Mouse (Mus musculus) kidney, adult 2 months (tissue): ENCODE data around the gene Klhl12. TPM values are rescaled to one million over a fixed set of nuclear protein-coding genes. Genes with fewer than 3 reads are reported as not detected.
A peak's percentile ranks its signal among the peaks of the same experiment; 100 is the strongest.

Source experiments
- DNase-seq: peaks from one replicate; pipeline ENCODE4 v3.0.0; 2021
- H3K27ac ChIP-seq: fragments of 200-500 bp; 2 replicates; pipeline ENCODE4 v1.5.1; 2012; ENCODE audit warnings: low read depth, low read length, control low read depth, inconsistent platforms; ENCODE audit not compliant: insufficient read depth
- H3K27me3 ChIP-seq: fragments of 200-500 bp; replicated peaks from 2 replicates; pipeline ENCODE4 v1.6.1; 2012; ENCODE audit warnings: mild to moderate bottlenecking, moderate library complexity, low read length, inconsistent platforms; ENCODE audit not compliant: control insufficient read depth, insufficient read depth
- H3K36me3 ChIP-seq: fragments of 200-500 bp; 2 replicates; pipeline ENCODE4 v1.6.1; 2012; ENCODE audit warnings: mild to moderate bottlenecking, moderate library complexity, low read length, inconsistent platforms; ENCODE audit not compliant: control insufficient read depth, insufficient read depth
- H3K4me1 ChIP-seq: fragments of 200-500 bp; 2 replicates; pipeline ENCODE4 v1.6.1; 2011; ENCODE audit warnings: low read length; ENCODE audit not compliant: control insufficient read depth, insufficient read depth
- H3K4me3 ChIP-seq: fragments of 200-500 bp; 2 replicates; pipeline ENCODE4 v1.5.1; 2011; ENCODE audit warnings: mild to moderate bottlenecking, low read depth, low read length, control low read depth; ENCODE audit not compliant: insufficient read depth
- CTCF ChIP-seq: fragments of 200-500 bp; conservative IDR thresholded peaks from 2 replicates; pipeline ENCODE4 v1.5.1; 2011; ENCODE audit warnings: low read depth, mild to moderate bottlenecking, control low read depth, low read length, moderate library complexity, mixed read lengths; ENCODE audit not compliant: insufficient read depth, insufficient read length
- POLR2A ChIP-seq: fragments of 200-500 bp; IDR thresholded peaks from one replicate; pipeline ENCODE4 v1.6.1; 2011; ENCODE audit warnings: low read depth, low read length, control low read depth
- WGBS: fragments of 180-500 bp; shearing (Covaris S2); methylation state at CpG from one replicate; pipeline ENCODE4 v1.1.7; 2018; 5-methylcytosine and 5-hydroxymethylcytosine counted together
- polyA plus RNA-seq: library from polyadenylated mRNA; depleted of rRNA; stranded (reverse); fragments of >200 nt; gene quantifications from 2 replicates; pipeline ENCODE4 v1.2.3, GENCODE M21; 2012

The Klhl12 gene
- polyA plus RNA-seq, 1 experiment = 9.6 TPM

DNA sequence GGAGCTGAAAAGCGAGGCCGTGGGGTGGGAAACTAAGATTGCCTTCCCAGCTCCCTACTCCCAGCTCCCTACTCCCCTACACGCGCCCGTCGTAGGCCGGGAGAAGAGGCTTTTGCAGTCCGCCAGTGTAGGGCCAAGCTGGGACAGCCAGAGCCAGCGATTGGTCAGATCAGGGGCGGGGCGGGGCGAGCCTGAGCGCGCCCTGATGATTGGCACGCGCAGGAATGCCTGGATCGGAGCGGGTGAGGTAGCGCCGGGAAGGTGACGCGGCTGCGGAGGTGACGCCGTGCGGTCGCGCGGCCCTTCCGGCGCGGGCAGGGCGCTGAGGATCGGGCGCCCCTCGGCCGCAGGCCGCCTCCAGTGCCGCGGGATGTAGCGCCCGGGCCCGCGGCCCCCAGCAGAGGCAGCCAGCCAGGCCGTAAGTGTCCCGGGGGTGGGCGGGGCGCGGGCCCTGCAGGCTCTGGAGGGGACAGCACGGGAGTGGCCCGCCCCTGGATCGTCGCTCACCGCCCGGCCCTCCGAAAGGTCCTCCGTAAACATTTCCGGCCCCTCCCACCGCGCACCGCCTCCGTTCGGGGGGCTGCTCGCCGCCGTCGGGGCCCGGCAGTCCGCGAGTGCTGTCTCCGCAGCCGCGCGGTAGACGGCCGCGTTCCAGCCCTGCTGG, 40.0 kb upstream of the Klhl12 start, which contains the start of gene Adipor1:
Gene Adipor1, plus strand, starts transcription at position 211 of the 664 bp plus-strand sequence.
- Histone ChIP-seq H3K36me3 (no peaks in the 10 kb centered on the region), H3K27ac (peak within 1 kb of the TSS; percentile 83), H3K27me3 (no peaks in the 10 kb centered on the region), H3K4me3 (peak within 1 kb of the TSS; percentile 92), H3K4me1 (peaks cover 29% of the 10 kb centered on the region)
- TF ChIP-seq CTCF (no peak), POLR2A (peak; percentile 41)
- under 1% methylated on average over 75 of the region's 77 CpGs for WGBS
- DNase-seq = peak; percentile 99

DNA sequence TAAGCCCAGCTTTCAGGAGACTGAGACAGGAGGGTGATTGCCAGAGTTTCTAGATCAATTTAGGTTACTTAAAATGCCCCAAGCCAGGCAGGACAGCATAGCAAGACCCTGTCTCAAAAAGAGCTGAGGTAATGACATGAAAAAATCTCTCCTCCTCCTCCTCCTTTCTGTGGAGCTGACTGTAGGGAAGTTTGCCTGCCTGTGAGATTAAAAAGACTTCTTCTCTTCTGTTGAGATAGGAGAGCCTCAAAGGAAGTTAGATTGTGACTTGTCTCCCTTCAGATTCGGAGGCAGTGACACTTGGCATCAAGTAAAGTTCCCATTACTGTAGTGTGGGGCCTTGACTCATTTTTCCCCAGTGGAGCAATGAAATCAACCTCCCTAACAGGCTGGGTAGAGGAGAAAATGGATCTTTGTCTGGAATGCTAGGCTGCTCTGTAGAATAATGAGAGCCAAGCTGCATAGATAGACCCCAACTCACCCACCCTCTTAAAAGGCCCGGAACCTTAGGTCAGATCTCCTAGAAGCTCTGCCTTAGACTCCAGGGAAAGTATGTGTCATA, 36.8 kb upstream of the Klhl12 start:
- WGBS = 57% methylated on average over 2 of the region's 2 CpGs
- Histone ChIP-seq H3K27me3 (no peaks in the 10 kb centered on the region), H3K27ac (peak overlapping the region; percentile 54), H3K4me3 (no peak overlapping the region), H3K4me1 (peaks cover 35% of the 10 kb centered on the region), H3K36me3 (no peaks in the 10 kb centered on the region)
- no peak for DNase-seq
- TF ChIP-seq POLR2A = no peak
- TF ChIP-seq CTCF = no peak

DNA sequence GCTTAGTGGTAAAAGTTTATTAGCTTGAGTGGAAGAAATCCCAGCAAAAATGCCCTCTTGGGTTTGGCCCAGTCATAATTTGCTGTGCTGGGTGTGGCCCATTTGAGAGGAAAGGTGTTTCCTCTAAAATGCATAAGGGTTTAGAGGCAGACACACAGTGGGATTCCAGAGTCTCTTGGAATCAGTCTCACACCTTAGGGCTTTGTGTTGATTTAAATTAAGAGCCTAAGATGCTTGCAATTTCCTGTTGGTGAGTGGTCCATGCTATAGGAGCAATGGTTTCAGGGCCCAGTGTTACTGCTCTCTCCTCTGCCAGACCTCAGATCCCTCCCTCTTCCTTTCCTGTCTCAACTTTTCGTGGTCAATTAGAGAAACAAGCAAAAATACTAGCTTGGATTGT, 36.2 kb upstream of the Klhl12 start:
- Histone ChIP-seq H3K27ac (peak overlapping the region; percentile 53), H3K4me1 (peaks cover 33% of the 10 kb centered on the region), H3K36me3 (no peaks in the 10 kb centered on the region), H3K27me3 (no peaks in the 10 kb centered on the region), H3K4me3 (no peak overlapping the region)
- no peak for TF ChIP-seq CTCF
- TF ChIP-seq POLR2A = no peak
- DNase-seq = no peak
- 14% methylated on average over 1 of the region's 1 CpGs for WGBS

DNA sequence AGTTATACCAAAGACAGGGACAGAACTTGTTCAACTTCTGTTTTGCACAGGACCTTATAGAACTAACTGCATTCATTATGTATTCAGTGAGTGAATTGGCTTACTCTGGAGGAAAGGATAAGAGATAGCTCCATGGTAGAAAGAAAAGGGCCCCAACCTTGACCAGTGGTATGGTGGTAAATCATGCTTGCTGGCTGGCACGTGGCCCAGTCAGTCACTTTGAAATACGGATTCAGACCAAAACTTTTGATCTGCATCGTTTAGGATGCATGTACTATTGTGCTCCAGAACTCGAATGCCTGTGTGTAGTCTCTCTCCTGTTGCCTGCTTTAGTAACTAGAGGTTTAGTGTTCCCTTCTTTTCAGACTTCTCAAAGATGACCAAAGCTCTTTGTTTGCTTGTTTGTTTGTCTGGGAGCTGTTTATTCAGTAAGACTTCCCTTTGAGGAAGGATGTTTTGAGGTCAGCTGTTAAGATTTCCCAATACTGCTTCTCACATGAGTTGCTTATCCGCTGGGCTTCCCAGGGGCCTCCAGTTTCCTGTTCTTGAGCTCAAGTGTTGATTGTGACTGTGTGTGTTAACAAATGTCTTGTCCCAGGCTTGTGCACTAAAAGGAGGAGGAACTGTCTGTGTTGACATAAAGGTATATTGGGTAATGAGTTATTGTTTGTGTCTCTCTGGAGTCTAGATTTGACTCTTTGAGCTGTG, 35.4 kb upstream of the Klhl12 start:
- Histone ChIP-seq H3K36me3 (peaks cover 2% of the 10 kb centered on the region; the same call in 1 of the 2 replicates), H3K4me1 (peaks cover 31% of the 10 kb centered on the region), H3K4me3 (no peak overlapping the region), H3K27me3 (no peaks in the 10 kb centered on the region), H3K27ac (peak overlapping the region; percentile 53)
- WGBS = 18% methylated on average over 5 of the region's 5 CpGs
- peak; percentile 59 for DNase-seq
- TF ChIP-seq CTCF = no peak
- TF ChIP-seq POLR2A = no peak

DNA sequence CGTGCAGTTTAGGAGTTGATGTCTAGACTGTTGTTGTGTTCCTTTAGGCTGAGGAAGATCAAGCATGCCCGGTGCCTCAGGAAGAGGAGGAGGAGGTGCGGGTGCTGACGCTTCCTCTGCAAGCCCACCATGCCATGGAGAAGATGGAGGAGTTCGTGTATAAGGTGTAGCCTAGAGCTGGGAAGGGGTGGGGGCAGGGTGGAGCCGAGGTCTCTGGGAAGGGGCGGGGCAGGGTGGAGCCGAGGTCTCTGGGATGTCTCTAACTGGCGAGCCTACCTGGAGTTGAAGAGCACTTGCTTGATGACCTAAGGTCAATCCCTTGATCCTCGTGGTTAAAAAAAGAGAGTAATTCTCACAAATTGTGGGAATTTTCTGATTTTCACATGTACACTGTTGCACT, 31.4 kb upstream of the Klhl12 start:
- H3K36me3 ChIP-seq = peaks cover 3% of the 10 kb centered on the region; the same call in 1 of the 2 replicates
- TF ChIP-seq CTCF (no peak), POLR2A (no peak)
- 65% methylated on average over 10 of the region's 10 CpGs for WGBS
- H3K4me3 ChIP-seq = no peak overlapping the region
- H3K4me1 ChIP-seq = peaks cover 14% of the 10 kb centered on the region
- H3K27ac ChIP-seq = no peak overlapping the region
- no peak for DNase-seq
- no peaks in the 10 kb centered on the region for H3K27me3 ChIP-seq

DNA sequence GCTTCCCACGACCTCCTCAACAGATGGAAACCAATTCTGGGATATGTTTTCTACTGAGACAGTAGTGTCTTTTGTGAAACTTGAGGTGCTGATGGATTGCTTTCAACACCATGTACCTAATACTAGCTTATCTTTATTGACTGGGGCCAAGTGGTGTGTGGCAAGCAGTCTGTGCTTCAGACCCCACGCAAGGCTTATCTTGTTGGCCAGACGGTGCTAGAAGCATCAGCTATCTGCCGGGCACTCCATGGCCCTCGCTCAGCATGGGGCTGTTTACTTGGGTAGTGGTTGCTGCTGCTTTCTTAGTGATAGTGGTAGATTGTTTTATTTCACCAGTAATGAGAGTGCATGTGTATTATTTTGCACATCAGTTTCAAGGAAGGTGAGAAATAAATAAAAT, 29.0 kb upstream of the Klhl12 start:
- Histone ChIP-seq H3K27me3 (no peaks in the 10 kb centered on the region), H3K4me1 (no peaks in the 10 kb centered on the region), H3K27ac (no peak overlapping the region), H3K36me3 (peaks cover 3% of the 10 kb centered on the region; the same call in 1 of the 2 replicates), H3K4me3 (no peak overlapping the region)
- TF ChIP-seq POLR2A (no peak), CTCF (no peak)
- DNase-seq = no peak
- 94% methylated on average over 5 of the region's 5 CpGs for WGBS

DNA sequence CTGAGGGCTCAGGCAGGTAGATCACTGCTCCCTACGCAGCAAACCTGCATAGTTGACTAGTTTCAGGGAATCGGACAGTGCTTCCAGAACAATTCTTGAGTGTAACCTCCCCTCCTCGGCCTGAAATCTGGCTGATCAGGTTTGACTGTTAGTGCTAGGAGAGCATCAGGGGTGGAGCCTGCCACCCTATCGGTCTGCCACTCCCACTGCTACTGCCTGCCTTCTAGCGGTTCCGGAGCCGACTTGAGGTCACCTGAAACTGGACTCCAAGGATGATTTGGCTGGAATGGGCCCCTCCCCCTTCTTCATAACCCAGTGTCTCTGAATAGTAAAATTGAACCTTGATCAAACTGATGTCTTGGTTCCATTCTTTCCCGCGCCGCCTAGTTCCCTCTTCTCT, 22.3 kb upstream of the Klhl12 start:
- H3K36me3 ChIP-seq = peaks cover 6% of the 10 kb centered on the region; the same call in 1 of the 2 replicates
- no peaks in the 10 kb centered on the region for H3K4me1 ChIP-seq
- no peak for TF ChIP-seq POLR2A
- no peak for TF ChIP-seq CTCF
- no peak for DNase-seq
- H3K4me3 ChIP-seq = no peak overlapping the region
- H3K27ac ChIP-seq = 0 out of 2 replicates have a peak overlapping the region, but pooled peaks have one; percentile 20
- 68% methylated on average over 10 of the region's 10 CpGs for WGBS
- no peaks in the 10 kb centered on the region for H3K27me3 ChIP-seq
